Mouse (Mus musculus): ENCODE measurements around the gene Mfsd2a. TPM values are rescaled to one million over a fixed set of nuclear protein-coding genes. Genes with fewer than 3 reads are reported as not detected.
A peak's percentile ranks its signal among the peaks of the same experiment; 100 is the strongest.

The Mfsd2a gene
- total RNA-seq, 2 experiments from 2014 or later = 0.24 TPM; not detected in 1

- intact Hi-C loops (cut with DNase I) = no loop called here
- no peak for DNase-seq
These were observed 19.7 kb upstream of the Mfsd2a start for GRCm38 (mm10) chr4:122980684-122981083.

- DNase-seq = no peak
- intact Hi-C loops (cut with DNase I) = no loop called here
These were observed 18.8 kb upstream of the Mfsd2a start for GRCm38 (mm10) chr4:122979826-122980225.

- intact Hi-C loops (cut with DNase I) = no loop called here
- no peak for DNase-seq
These were observed 17.9 kb upstream of the Mfsd2a start for GRCm38 (mm10) chr4:122978850-122979249.

- intact Hi-C loops (cut with DNase I) = no loop called here
- DNase-seq = no peak
These were observed 15.9 kb upstream of the Mfsd2a start for GRCm38 (mm10) chr4:122976885-122977284.

GRCm38 (mm10) chr4:122974976-122975520 is 14.1 kb upstream of the Mfsd2a start:
- intact Hi-C loops (cut with DNase I) = no loop called here
- no peak for DNase-seq

GRCm38 (mm10) chr4:122972056-122972455 is 11.1 kb upstream of the Mfsd2a start:
- intact Hi-C loops (cut with DNase I) = no loop called here
- DNase-seq = no peak

- DNase-seq = no peak
- intact Hi-C loops (cut with DNase I) = no loop called here
These were observed 10.7 kb upstream of the Mfsd2a start for GRCm38 (mm10) chr4:122971646-122972045.

- no peak for DNase-seq
- intact Hi-C loops (cut with DNase I) = no loop called here
These were observed 10.2 kb upstream of the Mfsd2a start for GRCm38 (mm10) chr4:122971191-122971590.

GRCm38 (mm10) chr4:122968106-122968505 is 7.1 kb upstream of the Mfsd2a start:
- intact Hi-C loops (cut with DNase I) = no loop called here
- DNase-seq = no peak

- DNase-seq = no peak
- intact Hi-C loops (cut with DNase I) = no loop called here
These were observed 1.8 kb upstream of the Mfsd2a start for GRCm38 (mm10) chr4:122962751-122963150.

GRCm38 (mm10) chr4:122961589-122961988 is 601 bp upstream of the Mfsd2a start:
- DNase-seq = no peak
- intact Hi-C loops (cut with DNase I) = no loop called here

- intact Hi-C loops (cut with DNase I) = no loop called here
These were observed 478 bp downstream of the Mfsd2a start for GRCm38 (mm10) chr4:122960321-122961099.

GRCm38 (mm10) chr4:122959816-122960215 is 1.2 kb downstream of the Mfsd2a start:
- intact Hi-C loops (cut with DNase I) = no loop called here
- no peak for DNase-seq

More at GRCm38 (mm10) chr4:122960321-122961099, 478 bp downstream of the Mfsd2a start:
- peak in 1 of 2 experiments; percentile 14 for DNase-seq

- DNase-seq = peak in 1 of 2 experiments; percentile 19
These were observed 2.4 kb downstream of the Mfsd2a start for GRCm38 (mm10) chr4:122958491-122959031.

GRCm38 (mm10) chr4:122956301-122956700 is 4.7 kb downstream of the Mfsd2a start:
- intact Hi-C loops (cut with DNase I) = no loop called here

More at GRCm38 (mm10) chr4:122958491-122959031, 2.4 kb downstream of the Mfsd2a start:
- intact Hi-C loops (cut with DNase I) = no loop called here

GRCm38 (mm10) chr4:122955412-122956136 is 5.4 kb downstream of the Mfsd2a start:
- intact Hi-C loops (cut with DNase I) = no loop called here
- DNase-seq = peak; percentile 72 to 79

More at GRCm38 (mm10) chr4:122956301-122956700, 4.7 kb downstream of the Mfsd2a start:
- no peak for DNase-seq

- DNase-seq = no peak
- intact Hi-C loops (cut with DNase I) = no loop called here
These were observed 6.1 kb downstream of the Mfsd2a start for GRCm38 (mm10) chr4:122954680-122955411.

GRCm38 (mm10) chr4:122949096-122949495 is 11.9 kb downstream of the Mfsd2a start:
- intact Hi-C loops (cut with DNase I) = no loop called here
- no peak for DNase-seq

- no peak for DNase-seq
- intact Hi-C loops (cut with DNase I) = no loop called here
These were observed 13.8 kb downstream of the Mfsd2a start for GRCm38 (mm10) chr4:122947223-122947622.

GRCm38 (mm10) chr4:122944408-122944807 is 16.6 kb downstream of the Mfsd2a start:
- intact Hi-C loops (cut with DNase I) = loop anchor here (2.0 to 5.0 kb wide), 2 partner anchors 40 to 138 kb away; no protein-coding TSS in a partner anchor
- peak in 1 of 2 experiments; percentile 21 for DNase-seq
